Mouse (Mus musculus) CD4-positive, CD25-positive, alpha-beta regulatory T cell, adult 4 months (primary cell): Measurements from ENCODE around the gene Tmsb4x. TPM values are rescaled to one million over a fixed set of nuclear protein-coding genes. Genes with fewer than 3 reads are reported as not detected.

Experiments
- ATAC-seq: one replicate; pipeline ENCODE4 v1.8.0; 2017
- polyA plus RNA-seq, 2 experiments: library from polyadenylated mRNA; unstranded; fragments of 100-300 nt; shearing (Covaris generic); gene quantifications; one replicate each; pipeline ENCODE4 v1.2.1; 2017

The Tmsb4x gene
- polyA plus RNA-seq, result over 10,000 TPM; 10,426 to 12,113 TPM

DNA sequence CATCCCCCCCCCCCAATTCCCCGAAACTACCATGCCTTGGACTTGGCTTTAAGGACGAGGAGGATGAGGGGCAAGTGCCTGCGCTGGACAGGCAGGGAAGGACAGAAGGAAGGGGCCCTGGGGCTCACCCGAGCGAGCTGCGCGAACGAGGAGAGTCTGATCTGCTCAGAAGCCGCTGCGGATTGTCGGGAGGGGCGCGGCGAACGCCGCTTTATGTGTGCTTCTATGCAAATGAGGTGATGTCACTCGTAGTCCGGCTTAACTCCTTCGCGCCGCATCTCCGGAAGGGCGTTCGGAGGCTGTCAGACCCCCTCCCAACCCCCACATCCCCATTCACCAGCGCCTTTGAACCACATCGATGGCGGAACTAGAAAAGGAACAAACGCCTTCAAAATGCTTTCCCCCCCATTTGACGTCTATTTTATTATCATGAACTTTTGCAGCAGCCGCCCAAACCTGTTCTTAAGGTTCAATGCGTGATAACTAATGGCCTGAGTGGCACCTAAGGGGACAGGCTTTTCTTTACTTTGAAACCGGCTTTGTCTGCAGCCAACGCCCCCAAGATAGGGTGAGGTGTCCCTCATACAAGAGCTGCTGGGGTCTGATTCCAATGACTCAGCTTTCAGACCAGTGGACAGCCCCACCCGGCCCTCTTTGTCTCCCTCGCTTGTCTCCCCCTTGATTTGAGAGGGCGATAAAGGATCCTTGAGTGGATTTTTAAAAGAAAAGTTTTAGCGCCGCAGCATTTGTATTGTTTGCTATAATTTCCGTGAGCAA lies at the start of gene Tmsb4x:
Tmsb4x (minus strand) TSS at position 338 of the 777 bp plus-strand sequence.
- ATAC-seq, result peak; percentile 67

DNA sequence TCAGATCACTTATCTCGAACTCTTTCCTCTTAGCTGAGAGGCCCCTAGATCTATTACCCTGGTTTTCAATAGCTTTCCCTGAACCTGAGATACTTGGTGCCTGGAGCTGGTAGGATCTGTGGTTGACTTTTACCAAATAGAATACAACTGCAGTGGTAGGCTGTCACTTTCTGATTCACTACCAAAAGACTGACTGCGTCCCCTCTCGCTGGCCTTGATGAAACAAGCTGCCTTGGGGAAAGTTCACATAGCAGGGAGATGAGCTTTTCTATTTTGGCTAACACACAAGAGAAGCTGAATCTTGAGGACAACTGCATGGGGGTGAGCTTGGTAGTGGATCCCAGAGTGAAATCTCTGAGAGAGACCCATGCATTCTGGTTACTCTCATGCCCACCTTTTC lies 32.6 kb upstream of the Tmsb4x start:
- ATAC-seq, result no peak

DNA sequence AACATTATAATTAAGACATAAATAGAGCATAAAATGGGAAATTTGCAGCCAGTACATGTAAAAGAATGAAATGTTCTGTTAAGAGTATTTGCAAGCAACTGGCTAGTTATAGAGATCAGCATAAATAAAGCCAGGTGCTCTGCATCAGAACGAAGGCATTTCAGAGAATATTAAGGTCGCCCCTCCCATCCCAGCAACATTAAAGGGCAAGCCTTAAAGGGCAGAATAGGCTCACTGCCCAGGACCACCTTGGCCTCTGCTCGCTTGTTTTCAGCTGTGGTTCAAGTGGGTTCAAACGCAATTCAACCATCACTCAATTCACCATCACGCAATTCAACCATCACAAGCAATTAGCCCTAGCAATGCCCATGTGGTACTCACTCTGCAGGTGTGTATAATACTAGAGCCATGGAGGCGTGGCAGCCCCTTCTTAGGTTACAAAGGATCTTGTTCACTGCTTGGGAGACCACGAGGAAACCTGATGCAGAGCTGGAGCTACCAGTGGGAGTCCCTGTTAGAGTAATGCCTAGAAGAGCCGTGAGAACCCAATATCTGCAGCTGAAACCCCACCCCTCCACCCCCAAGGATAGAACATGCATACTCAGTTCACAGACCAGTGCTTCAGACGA lies 30.3 kb upstream of the Tmsb4x start:
- no peak for ATAC-seq

DNA sequence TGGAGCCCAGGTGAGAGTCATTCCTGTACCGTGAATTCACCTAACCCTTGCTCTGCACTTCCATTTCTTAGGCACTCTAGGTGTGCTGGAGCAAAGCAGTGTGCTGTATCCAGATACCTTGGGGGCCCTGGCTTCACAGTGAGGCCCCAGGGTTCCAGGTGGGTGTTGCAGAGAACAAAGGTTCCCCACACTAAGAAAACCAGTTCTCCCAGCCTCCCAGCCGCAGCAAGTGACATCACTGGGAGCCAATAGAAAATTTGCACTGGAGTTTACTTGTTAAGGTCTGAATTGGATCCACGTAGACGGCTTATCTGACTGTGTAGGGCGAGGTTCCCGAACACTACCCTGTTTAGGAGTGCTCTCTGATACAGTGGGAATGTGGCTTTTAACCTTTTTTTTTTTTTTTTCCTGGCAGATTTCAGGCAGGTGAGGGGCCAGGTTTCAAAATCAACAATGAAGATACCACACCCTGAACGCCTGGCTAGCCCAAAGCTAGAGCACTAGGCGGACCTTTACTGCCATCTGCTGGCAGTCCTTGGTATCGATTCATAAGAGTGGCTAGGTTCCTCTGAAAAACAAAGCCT lies 24.1 kb upstream of the Tmsb4x start:
- ATAC-seq, result peak; percentile 59

DNA sequence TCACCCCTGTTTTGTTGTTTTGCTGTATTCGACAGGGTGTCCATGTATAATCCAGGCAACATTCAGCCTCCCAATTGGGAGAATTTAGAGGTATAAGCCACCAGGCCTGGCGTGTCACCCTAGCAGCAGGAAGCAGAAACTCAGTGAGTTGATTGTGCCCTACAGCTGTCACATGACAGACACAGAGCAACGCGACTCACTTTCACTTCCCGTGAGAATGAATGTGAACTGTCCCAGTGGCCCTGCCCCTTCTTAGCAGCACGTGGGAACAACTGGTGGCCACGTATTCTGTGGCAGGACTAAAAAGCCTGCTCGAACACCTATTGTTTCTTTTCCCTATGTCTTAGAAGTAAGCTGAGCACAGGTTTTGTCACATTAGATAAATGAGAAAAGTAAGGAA lies 22.0 kb upstream of the Tmsb4x start:
- peak; percentile 73 for ATAC-seq

DNA sequence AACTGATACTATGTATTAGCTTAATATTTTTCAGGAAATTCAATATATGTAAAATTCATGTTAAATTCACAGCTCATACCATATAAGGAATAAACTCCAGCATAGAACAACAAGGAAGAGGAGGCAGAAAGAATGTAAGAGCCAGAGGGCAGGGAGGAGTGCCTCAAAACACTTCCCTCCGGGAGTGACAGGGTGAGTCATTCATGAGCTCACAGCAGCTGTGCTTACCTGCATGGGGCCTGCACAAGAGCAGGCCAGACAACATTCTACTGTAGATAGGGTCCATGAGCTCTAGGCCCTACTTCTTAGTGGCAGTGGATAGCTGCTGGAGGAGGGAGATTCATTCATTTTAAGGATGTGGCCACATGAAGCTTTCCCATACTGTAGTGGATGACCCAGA lies 20.7 kb upstream of the Tmsb4x start:
- ATAC-seq, result no peak

DNA sequence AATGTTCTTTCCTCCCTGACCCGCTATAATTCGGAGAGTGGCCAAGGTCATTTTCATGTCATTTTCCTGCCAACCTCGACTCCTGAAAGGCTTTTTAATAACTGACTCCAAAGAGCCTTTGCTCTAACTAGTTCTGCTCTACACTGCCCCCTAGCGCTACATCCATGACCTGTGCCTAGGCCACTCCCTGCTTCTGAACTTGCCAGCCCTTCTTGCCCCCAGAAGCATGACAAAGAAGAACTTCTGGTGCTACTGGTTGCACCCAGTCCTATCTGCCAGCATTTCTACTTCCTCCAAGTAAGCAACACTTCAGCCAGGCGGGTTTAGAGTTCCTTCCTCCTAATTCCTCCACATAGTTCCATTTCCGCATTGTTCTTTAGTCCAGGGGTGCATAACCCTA lies 20.1 kb upstream of the Tmsb4x start:
- peak; percentile 27 for ATAC-seq

DNA sequence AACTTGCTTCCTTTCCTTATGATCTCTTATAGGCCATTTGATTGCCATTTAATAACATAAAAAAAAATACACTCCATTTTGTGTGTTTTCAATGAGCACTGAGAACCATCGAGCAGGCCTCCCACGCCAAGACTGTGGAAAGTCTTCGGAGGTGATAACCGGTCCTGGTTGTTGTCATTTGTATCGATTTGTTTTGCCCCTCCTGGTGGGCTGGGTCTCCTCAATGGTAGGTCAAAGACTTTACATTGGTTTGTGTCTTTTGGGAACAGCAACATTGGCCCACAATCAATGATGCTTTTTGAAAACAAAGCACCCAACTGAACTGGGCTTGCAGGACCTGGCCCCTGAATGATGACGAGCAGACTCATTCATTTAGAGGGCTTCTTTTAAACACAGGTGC lies 18.6 kb upstream of the Tmsb4x start:
- ATAC-seq, result no peak

DNA sequence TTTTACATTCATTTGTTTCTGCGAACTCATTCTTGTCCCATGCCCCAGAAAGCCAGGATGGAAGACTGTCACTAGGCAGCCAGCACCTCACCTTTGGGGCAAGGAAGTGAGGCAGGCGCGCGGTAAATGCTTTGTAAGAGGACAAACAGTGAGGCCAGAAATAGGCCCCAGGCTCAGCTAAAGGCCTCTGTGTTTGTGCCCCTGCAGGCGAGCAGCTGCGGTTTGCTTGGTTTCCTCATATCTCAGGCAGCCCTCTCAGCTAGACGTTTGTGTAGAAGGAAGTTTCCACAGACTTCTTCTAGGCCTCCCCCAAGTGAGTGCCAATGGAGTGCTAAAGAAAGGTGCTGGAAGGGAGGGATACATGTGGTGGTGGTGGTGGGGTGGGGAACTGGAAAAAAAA lies 18.0 kb upstream of the Tmsb4x start:
- peak; percentile 58 for ATAC-seq

DNA sequence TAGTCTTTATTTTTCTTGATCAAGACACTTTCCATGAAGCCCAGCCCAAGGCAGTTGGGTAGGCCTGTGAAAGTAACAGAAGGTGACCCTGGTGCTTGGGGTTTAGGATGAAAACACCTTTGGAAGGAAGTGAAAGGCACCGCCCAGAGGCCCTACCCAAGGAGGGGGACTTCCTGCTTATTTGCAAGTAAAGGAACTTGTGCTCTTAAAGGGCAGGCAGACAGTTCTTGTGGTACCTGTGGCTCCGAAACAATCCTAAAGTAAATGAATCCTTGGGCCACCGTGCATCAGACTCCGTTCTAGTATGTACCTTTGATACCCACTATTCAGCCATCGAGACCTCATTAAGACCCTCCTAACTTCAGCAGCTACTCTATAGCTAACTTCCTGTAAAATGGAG lies 17.5 kb upstream of the Tmsb4x start:
- peak; percentile 61 for ATAC-seq

DNA sequence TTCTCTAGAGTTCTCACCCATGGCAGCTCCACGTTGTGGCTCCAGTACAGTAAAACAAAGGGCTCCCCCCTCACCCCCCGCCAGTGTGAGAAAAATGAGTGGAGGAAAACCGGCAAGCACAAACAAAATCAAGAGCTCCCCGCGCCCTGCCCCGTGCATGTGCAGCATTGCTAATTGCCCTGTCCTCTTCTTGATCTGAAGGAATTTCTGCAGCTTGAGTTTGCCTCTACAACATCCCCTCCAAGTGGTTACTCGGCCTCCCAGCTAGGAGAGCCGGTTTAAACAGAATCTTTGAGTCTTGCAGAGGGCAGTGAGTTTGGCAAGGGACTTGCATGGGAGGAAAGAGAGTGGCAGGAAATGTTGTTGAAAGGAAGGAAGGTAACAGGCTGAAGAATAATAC lies 3.6 kb upstream of the Tmsb4x start:
- ATAC-seq, result no peak

DNA sequence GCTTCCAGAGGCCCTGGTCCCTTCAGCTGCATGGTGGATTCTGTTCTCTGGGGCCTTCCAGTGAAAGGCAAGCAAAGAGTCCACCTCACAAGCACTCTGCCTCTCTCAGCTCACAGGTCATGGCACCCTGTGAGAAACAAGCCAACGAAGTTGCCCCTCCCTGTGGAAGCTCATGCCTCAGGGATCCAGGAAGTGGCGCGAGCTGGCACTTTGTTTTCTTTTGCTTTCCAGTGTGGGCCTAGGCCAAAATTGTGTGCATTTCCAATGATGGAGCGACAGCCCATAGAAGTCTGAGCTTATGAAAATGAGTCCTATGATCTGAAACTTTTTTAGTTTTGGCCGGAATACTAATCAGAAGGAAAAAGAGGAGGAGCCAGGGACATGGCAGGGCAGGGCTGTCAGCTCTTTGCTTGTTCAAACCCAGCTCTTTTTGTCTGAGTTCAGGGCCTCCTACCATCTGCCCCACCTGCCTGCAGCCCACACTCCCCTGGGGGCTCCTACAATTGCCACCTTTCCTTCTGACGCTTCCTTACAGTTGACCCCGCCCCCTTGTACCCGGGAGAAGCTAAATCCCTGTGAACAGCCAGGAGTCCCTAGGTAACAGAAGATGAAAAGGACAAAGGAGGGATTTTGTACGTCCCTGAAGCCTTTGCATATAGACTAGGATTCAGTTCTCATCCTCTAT lies 2.9 kb upstream of the Tmsb4x start:
- no peak for ATAC-seq

DNA sequence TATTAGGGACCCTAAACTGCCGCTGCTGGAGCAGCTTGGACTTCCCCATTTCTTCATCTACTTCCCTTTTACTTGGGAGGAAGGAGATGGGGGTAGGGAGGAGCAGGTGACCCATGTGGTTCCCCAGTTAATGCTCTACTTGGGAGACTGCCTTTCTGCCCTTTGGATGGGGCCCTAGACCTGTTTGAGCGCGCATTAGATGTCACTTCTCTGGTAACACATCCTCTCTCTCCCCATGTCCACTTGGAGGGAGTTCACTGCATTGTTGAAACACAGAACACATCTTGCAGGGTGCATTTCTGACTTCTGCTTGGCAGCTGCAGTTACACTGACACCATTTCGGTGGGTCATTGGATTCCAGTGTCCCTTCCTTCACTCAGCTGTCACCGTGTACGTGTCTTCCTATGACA lies 1.2 kb upstream of the Tmsb4x start:
- ATAC-seq, result no peak

DNA sequence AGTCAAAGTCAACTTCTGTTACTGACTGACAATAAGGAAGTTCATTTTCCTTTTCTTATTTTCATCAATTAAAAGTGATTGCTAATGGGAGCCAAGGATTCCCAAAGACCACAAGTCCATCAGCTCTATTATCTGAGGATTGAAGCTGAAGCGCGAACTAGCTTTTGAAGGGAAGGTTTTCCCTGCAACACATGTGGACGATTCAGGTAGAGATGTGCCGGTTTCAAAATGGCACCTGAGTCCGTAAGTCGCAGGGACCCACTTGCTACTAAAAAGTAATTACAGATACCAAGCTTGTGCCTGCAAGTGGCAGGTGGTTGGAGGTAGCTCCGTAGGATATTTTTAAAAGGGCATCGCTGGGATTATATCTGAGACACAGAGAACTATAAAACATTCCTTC lies 713 bp upstream of the Tmsb4x start:
- no peak for ATAC-seq

DNA sequence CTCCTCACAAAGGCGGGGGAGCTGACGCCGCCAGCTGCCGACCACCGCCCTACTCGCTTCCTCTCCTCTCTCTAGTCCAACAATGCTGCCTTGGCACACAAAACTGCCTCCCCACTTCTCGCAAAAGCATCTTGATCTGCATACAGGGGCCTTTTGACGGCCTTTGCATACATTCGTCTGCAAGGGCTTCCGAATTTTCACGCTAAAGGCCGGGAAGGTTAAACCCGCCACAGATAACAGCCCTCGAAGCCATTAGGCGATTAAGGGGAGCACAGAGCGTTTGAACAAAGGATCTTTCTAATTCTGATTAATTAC lies 652 bp downstream of the Tmsb4x start:
- ATAC-seq, result no peak

DNA sequence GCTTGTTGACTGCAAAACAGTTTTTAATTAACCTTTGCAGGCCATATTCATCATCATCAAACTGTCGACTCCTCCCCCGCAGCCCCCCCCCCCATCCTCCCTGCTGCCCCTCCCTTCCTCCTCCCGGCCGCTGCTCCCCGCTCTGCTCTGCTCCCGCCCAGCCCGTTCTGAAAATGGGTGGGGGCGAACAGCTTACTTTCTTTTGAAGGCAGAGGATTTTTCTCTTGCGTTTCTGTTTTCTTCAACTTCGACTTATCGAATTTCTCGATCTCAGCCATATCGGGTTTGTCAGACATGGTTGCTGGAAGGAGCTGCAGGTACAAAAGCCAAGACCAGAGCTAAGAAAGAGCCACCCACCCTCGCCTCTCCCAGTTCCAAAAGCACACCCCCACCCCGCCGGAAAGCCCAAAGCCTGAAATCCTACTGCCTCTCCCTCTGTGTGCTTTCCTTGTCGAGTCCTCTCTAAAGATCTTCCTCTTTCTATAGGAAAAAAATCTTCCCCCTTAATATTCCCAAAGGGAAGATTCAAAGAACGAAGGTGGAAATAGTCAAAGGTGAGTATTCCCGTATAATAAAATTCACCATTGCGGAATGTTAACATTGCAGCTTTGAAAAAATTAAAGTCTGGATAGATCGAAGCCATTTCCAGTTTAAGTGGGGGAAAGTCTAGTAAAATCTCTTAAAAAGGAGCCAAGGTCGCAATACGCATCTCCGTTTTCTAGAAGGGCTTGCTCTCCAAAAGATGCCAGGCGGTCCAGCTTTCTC lies 1.2 kb downstream of the Tmsb4x start:
- ATAC-seq, result peak; percentile 18

DNA sequence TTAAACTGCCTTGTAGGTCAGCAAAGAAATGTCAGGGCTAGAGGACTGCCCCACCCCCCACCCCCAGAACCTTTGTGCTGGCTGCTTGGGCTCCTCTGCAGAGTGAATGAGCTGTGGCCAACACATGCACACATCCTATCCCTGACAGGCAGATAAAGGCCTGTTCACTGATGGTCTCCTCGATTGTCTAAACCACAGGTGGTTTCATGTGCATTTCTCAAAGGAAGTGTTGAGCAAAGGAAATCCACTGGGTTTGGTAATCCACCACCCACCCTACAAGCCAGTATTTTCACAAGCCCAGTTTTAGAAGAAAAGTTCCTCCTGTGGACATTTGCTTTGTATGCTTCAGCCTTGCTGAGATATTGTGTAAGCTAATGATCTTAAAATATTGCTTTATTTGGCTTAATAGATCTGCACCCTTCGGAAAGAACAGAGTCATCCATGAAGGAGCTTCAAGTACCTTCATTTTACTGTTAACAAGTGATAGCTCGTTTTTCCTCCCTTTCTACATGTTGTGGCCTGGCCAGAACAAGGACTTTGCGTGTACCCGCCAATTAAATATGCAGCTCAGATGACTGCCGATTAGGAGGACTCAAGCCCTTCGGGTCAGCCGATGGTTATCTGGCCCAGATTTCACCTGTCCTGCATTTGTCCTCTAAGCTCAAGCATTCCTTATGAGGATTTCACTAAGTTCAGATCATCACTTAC lies 3.1 kb downstream of the Tmsb4x start:
- peak; percentile 25 for ATAC-seq

DNA sequence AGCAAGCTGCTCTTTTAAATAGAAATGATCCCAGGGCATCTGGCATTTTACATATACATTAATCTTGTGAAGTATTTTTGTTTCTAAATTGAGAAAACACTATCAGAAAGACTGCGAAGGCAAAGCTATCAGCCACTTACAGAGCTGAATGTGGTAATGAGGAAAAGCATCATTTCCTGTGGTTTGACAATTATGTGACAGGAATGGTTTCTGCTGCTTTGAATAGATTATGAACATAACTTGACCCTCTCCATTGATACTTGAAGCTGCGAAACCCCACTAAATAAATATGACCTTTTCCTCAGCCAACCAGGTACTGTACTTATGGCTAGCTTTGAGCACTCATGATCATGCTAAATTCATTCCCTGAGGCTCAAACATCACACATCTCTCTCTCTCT lies 7.8 kb downstream of the Tmsb4x start:
- ATAC-seq, result peak; percentile 55

DNA sequence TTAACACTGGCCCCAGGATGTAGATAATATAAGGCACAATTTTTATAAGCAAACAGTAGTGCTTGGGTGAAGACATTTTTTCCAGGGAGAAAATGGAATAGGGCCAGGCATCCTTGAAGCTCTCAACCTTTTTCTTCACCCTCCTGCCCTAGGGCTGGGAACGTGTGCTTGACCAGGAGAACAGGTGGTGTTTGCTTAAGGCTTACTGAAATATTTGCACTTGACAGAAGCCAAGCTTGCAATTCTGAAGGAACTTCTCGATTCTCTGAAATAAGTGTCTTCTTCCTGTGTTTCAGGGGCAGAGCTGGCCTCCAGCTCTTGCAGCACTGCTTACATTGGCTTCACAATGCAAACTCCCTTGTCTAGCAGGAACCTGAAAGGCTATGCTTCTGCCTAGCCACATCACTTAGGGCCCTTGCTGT lies 13.9 kb downstream of the Tmsb4x start:
- no peak for ATAC-seq

DNA sequence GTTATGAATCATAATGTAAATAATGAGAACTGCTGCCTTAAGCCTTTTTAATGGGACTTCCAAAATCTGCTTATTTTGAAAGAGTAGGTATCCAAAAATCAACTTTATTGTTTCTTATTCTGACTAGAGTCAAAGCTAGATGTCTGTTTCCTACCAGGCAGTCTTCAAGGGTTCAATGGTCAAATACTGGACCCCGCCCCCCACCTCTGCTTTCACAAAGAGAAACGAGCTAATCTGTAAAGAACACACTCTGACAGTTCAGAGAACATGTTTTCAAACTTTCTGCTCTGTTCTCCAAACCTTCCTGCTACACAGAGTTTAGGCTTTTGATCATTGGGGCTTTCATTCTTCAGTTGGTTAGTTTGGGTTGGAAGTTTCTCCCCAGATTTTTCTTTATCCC lies 22.8 kb downstream of the Tmsb4x start:
- no peak for ATAC-seq

DNA sequence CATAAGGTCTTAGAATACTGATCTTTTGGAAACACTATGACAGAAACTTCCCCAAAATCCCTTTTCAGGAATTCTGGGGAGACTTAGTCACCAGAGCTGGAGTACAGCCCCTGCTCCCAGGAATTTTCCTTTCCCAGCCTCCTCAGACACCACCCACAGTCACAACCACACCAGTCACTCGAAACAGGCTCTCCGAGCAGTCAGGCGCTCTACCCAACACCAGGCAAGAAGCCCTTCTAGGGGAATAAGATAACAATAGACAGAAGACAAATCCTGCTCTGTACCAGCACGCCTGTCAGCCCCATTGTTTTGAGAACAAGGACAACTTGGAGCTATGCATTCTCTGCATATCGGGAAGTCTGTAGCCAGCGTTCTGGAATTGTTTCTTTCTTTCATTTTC lies 25.6 kb downstream of the Tmsb4x start:
- ATAC-seq, result no peak

DNA sequence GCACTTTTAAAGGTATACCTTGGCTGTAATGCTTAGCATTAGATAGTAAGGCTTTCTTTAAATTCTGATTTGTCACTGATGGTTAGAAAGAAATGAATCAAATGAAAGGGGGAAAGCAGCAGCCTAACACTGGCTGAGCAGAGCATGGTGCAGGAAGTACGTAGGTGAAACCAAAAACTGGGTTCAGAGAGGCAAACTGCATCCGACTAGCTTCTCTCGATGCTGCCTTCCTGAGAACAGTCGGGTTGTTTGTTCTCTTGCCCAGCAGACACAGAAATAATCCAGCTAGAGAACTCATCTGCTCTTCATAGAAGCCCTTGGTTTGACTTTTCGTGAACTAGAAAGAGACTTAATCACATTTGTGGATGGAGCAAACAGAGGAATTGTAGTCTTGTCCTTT lies 26.7 kb downstream of the Tmsb4x start:
- ATAC-seq, result peak; percentile 78
